Comparison of ENCODE assay signal across 13 mouse cellular contexts in the genomic region with DNA sequence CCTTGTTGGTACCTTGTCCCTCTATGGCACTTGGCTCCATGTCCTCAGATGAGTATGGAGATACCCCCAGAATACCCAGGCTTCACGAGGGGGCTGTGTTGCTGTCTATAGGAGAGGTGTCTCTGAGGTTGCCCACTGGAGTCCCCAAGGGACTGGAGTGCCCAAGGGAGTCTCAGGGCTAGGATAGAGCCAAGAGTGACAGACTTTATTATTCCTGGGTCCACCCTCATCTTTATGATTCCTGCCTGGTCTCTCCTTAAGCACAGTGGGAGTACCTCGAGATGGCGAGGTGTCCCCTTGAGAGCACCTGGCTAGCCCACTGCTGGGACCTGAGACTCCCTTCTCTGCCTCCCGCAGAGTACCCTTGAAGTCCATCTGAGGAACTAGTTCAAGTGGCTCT. TPM values are rescaled to one million over a fixed set of nuclear protein-coding genes. Genes with fewer than 3 reads are reported as not detected.
DNase-seq lines count a peak whose midpoint lies in the region; ATAC-seq and TF ChIP-seq lines count a peak whose summit lies in the region.
"Had no signal": no experiment of that assay in that cellular context is flagged by ENCODE, and none has a peak within 500 bp of the region (broad histone marks: within the 10 kb centered on the region; RNA-seq: fewer than 3 reads in every experiment).

No protein-coding gene starts in this region.

- no peaks in the 10 kb centered on the region for H3K9me3 ChIP-seq in heart, embryonic 15.5 days (replicated peaks)
- H3K9me3 ChIP-seq in limb, embryonic 15.5 days = no peaks in the 10 kb centered on the region

- no peak for ATAC-seq in heart, embryonic 15.5 days (replicated peaks; ENCODE audit: insufficient number of reproducible peaks, insufficient read depth, low FRiP score, low read depth)
- no peak for ATAC-seq in limb, embryonic 15.5 days (ENCODE audit: insufficient number of reproducible peaks, low FRiP score, low TSS enrichment, low read depth)

- peaks cover 14% of the 10 kb centered on the region for H3K4me1 ChIP-seq in heart, embryonic 15.5 days (replicated peaks)
- H3K4me1 ChIP-seq in testis, adult 2 months (ENCODE audit: control insufficient read depth, insufficient read depth, low read length) = peaks cover 3% of the 10 kb centered on the region
- peaks cover 26% of the 10 kb centered on the region for H3K4me1 ChIP-seq in limb, embryonic 15.5 days

- H3K9ac ChIP-seq in heart, embryonic 15.5 days = peak overlapping the region; percentile 75
- H3K9ac ChIP-seq in limb, embryonic 15.5 days = peak overlapping the region; percentile 67

- DNase-seq in heart, postnatal 4 days = no peak
- no peak for DNase-seq in testis, postnatal 10 days (ENCODE audit: low spot score)
- DNase-seq in cerebellum, postnatal 14 days = no peak
- DNase-seq in cerebellum, adult 11-12 months = no peak
- no peak for DNase-seq in kidney, adult 18-20 months
- DNase-seq: right cerebral cortex, postnatal 14 days; thymus, postnatal 25 days had no signal

- peak overlapping the region; percentile 65 for H3K4me3 ChIP-seq in heart, embryonic 15.5 days
- peak overlapping the region; percentile 64; the same call in 1 of the 2 replicates for H3K4me3 ChIP-seq in testis, adult 2 months (ENCODE audit: control insufficient read depth, low read depth, low read length)
- peak overlapping the region; percentile 65 for H3K4me3 ChIP-seq in limb, embryonic 15.5 days

- no peaks in the 10 kb centered on the region for H3K36me3 ChIP-seq in heart, embryonic 15.5 days
- no peaks in the 10 kb centered on the region for H3K36me3 ChIP-seq in testis, adult 2 months (ENCODE audit: control insufficient read depth, insufficient read depth, low read length)
- peaks cover 2% of the 10 kb centered on the region; the same call in 1 of the 2 replicates for H3K36me3 ChIP-seq in limb, embryonic 15.5 days

- TF ChIP-seq CTCF in testis, adult 2 months (IDR thresholded peaks at IDR 0.05; ENCODE audit: control insufficient read depth, insufficient read depth, insufficient replicate concordance, low read depth, low read length) = no peak

- peak overlapping the region; percentile 73 for H3K4me2 ChIP-seq in heart, embryonic 15.5 days
- peak overlapping the region; percentile 59 for H3K4me2 ChIP-seq in limb, embryonic 15.5 days

- TF ChIP-seq POLR2A in testis, adult 2 months (IDR thresholded peaks at IDR 0.05; ENCODE audit: control insufficient read depth, low read depth, low read length) = no peak

- peak overlapping the region; percentile 71; the same call in 1 of the 2 replicates for H3K27ac ChIP-seq in heart, embryonic 15.5 days
- H3K27ac ChIP-seq in testis, adult 2 months (ENCODE audit: control insufficient read depth, insufficient read depth, low read depth, low read length) = no peak overlapping the region
- peak overlapping the region; percentile 87 for H3K27ac ChIP-seq in limb, embryonic 15.5 days

- no peaks in the 10 kb centered on the region for H3K27me3 ChIP-seq in heart, embryonic 15.5 days
- no peaks in the 10 kb centered on the region for H3K27me3 ChIP-seq in testis, adult 2 months (ENCODE audit: control insufficient read depth, insufficient read depth, low read length)
- H3K27me3 ChIP-seq in limb, embryonic 15.5 days = no peaks in the 10 kb centered on the region

- 70% methylated on average over 4 of the region's 4 CpGs for WGBS in heart, embryonic 15.5 days
- 68% methylated on average over 4 of the region's 4 CpGs for WGBS in limb, embryonic 15.5 days

RNA-seq across cellular contexts. Expression of a gene that starts 1.0 kb away (rescaled TPM):
- 90.2 and 125 TPM in 2 replicates for polyA plus RNA-seq in heart, embryonic 15.5 days (2015; fragmentation: Nextera tagmentation; extraction: Ambion mirVana)
- 100 to 1,000 TPM; 201 to 217 TPM for total RNA-seq in heart, postnatal 4 days (2021)
- polyA plus RNA-seq in testis, adult 2 months (2012; rRNA removed) = 10.9 and 16.2 TPM in 2 replicates
- 369 and 451 TPM in 2 replicates for polyA plus RNA-seq in limb, embryonic 15.5 days (2015; fragmentation: Nextera tagmentation; extraction: Ambion mirVana)
- total RNA-seq: CH12.LX; granulocyte monocyte progenitor cell, adult 5-6 weeks had no signal

RNA-seq across cellular contexts. Expression of a gene that starts 47.0 kb away (rescaled TPM):
- polyA plus RNA-seq in heart, embryonic 15.5 days (2015; fragmentation: Nextera tagmentation; extraction: Ambion mirVana) = 3.3 and 3.5 TPM in 2 replicates
- total RNA-seq in heart, postnatal 4 days (2021) = under 1 TPM; 0.88 TPM
- 0.40 and 0.52 TPM in 2 replicates for polyA plus RNA-seq in testis, adult 2 months (2012; rRNA removed)
- polyA plus RNA-seq in limb, embryonic 15.5 days (2015; fragmentation: Nextera tagmentation; extraction: Ambion mirVana) = 0.12 and 0.14 TPM in 2 replicates
- total RNA-seq: CH12.LX; granulocyte monocyte progenitor cell, adult 5-6 weeks; layer of hippocampus, postnatal 25 days had no signal
